Mouse (Mus musculus): ENCODE measurements around the gene Slc25a10. TPM values are rescaled to one million over a fixed set of nuclear protein-coding genes. Genes with fewer than 3 reads are reported as not detected.
A peak's percentile ranks its signal among the peaks of the same experiment; 100 is the strongest.

Slc25a10 gene
- total RNA-seq (2021) (100 to 1,000 TPM; 103 to 116 TPM), polyA plus RNA-seq (2012; rRNA removed) (400 and 531 TPM in 2 replicates)
- long read RNA-seq, transcript Slc25a10-201 (11 exons, 2,023 nt), result major isoform, 88 of 115 reads
- long read RNA-seq, transcript Slc25a10-205 (10 exons, 1,658 nt), result minor isoform, 7 of 115 reads
- long read RNA-seq, transcript Slc25a10-206 (2 exons, 459 nt), result minor isoform, 5 of 115 reads
- long read RNA-seq, partial matches to known transcripts, result 10 of 115 reads
- long read RNA-seq, other reads (novel, unspliced or antisense), result 4 of 115 reads

- peak; percentile 95 for DNase-seq
Measured at GRCm38 (mm10) chr11:120491317-120492023, at the start of gene Slc25a10. Gene Slc25a10, plus strand, starts transcription at chr11:120491840.

- DNase-seq, result no peak
Measured at GRCm38 (mm10) chr11:120442344-120442743, 49.3 kb upstream of the Slc25a10 start, which contains the start of gene Tspan10. Gene Tspan10, plus strand, starts transcription at chr11:120442644.

- DNase-seq, result no peak
Measured at GRCm38 (mm10) chr11:120442765-120443280, 48.8 kb upstream of the Slc25a10 start.

- no peak for DNase-seq
Measured at GRCm38 (mm10) chr11:120444106-120444505, 47.5 kb upstream of the Slc25a10 start.

GRCm38 (mm10) chr11:120445475-120445874 lies 46.2 kb upstream of the Slc25a10 start:
- no peak for DNase-seq

- DNase-seq, result no peak
Measured at GRCm38 (mm10) chr11:120447179-120447578, 44.5 kb upstream of the Slc25a10 start.

- DNase-seq, result no peak
Measured at GRCm38 (mm10) chr11:120452246-120452645, 39.4 kb upstream of the Slc25a10 start.

GRCm38 (mm10) chr11:120453306-120453705 lies 38.3 kb upstream of the Slc25a10 start, which contains the start of gene Pde6g:
Gene Pde6g, minus strand, starts transcription at chr11:120453500.
- DNase-seq, result no peak

- DNase-seq, result no peak
Measured at GRCm38 (mm10) chr11:120454965-120455364, 36.7 kb upstream of the Slc25a10 start.

- DNase-seq, result no peak
Measured at GRCm38 (mm10) chr11:120455413-120455812, 36.2 kb upstream of the Slc25a10 start.

GRCm38 (mm10) chr11:120457370-120457769 lies 34.3 kb upstream of the Slc25a10 start:
- DNase-seq, result no peak

- DNase-seq, result peak; percentile 89
Measured at GRCm38 (mm10) chr11:120457772-120458751, 33.6 kb upstream of the Slc25a10 start, which contains the start of the genes Oxld1 and Ccdc137. Gene Oxld1, minus strand, starts transcription at chr11:120458068. Gene Ccdc137, plus strand, starts transcription at chr11:120458115.

GRCm38 (mm10) chr11:120458847-120459597 lies 32.6 kb upstream of the Slc25a10 start:
- DNase-seq, result no peak

GRCm38 (mm10) chr11:120463536-120463935 lies 28.1 kb upstream of the Slc25a10 start:
- no peak for DNase-seq

- no peak for DNase-seq
Measured at GRCm38 (mm10) chr11:120464365-120464764, 27.3 kb upstream of the Slc25a10 start.

- no peak for DNase-seq
Measured at GRCm38 (mm10) chr11:120465521-120465920, 26.1 kb upstream of the Slc25a10 start.

GRCm38 (mm10) chr11:120467051-120467735 lies 24.4 kb upstream of the Slc25a10 start, which contains the start of gene Arl16:
Gene Arl16, minus strand, starts transcription at chr11:120467607.
- DNase-seq, result peak; percentile 96

GRCm38 (mm10) chr11:120467736-120468092 lies 23.9 kb upstream of the Slc25a10 start:
- DNase-seq, result no peak

- DNase-seq, result no peak
Measured at GRCm38 (mm10) chr11:120472052-120472451, 19.6 kb upstream of the Slc25a10 start.

GRCm38 (mm10) chr11:120483448-120483934 lies 8.1 kb upstream of the Slc25a10 start:
- DNase-seq, result no peak

Measured in adrenal gland, adult 2 months (tissue).